Mouse (Mus musculus) embryonic fibroblast, embryonic 13.5 days (primary cell): ENCODE measurements around the gene Olfr108.

Source experiments
- CTCF ChIP-seq: IDR thresholded peaks from 2 replicates; pipeline ENCODE4 v1.5.1; 2011; ENCODE audit warnings: mild to moderate bottlenecking, control low read depth, low read length, moderate library complexity, borderline replicate concordance; ENCODE audit not compliant: insufficient read depth
- POLR2A ChIP-seq: IDR thresholded peaks from 2 replicates; pipeline ENCODE4 v1.6.1; 2011; ENCODE audit warnings: low read depth, mild to moderate bottlenecking, control low read depth, low read length, moderate library complexity

DNA sequence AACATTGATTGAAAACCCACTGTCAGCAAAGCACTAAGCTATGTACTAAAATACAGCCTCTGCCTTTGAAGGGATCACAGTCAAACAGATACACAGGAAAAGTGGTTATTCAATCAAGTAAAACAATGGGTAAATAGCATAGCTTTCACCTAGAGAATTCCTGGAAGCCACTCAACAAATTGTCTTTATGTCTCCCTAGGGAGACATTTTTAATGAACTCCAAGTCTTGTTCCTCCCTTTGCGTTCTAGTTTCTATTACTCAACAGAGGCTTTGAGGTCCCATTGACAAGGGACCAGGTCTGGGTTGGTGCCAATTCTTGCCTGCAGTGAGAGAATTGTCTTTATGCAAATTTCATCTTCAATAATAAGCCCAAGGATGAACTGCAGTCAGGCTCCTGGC lies at the start of gene Olfr108:
- no peak for TF ChIP-seq CTCF
- no peak for TF ChIP-seq POLR2A
